Mouse (Mus musculus): Measurements from ENCODE around the gene Ccdc184.

The Ccdc184 gene

GRCm38 (mm10) chr15:98214130-98214529 lies 47.2 kb downstream of the Ccdc184 start:
- DNase-seq (ENCODE audit: extremely low spot score, low read depth, low spot score), result no peak
